Mouse (Mus musculus): Measurements from ENCODE around the gene Cog6. TPM values are rescaled to one million over a fixed set of nuclear protein-coding genes. Genes with fewer than 3 reads are reported as not detected.

Gene Cog6
- total and polyA plus RNA-seq, 3 experiments: 15.6 to 25.8 (median 18.4) TPM

- no peaks in the 10 kb centered on the region for H3K27me3 ChIP-seq (replicated peaks)
- H3K4me1 ChIP-seq (ENCODE audit: control insufficient read depth in 1 of 2, insufficient read depth in 2 of 2): 0 out of 4 replicates have a peak, but pooled peaks cover 0 to 2% of the 10 kb centered on the region in 2 experiments
- DNase-seq (ENCODE audit: extremely low read depth): no peak
- dilution Hi-C loops (cut with MboI; ENCODE audit: extremely low pct_ligation_motif_present, extremely low pct_unique_long_range_greater_than_20kb, low sequenced_read_pairs): no loop called here
- no peak for TF ChIP-seq RCOR1 (conservative IDR thresholded peaks at IDR 0.05; ENCODE audit: low read depth, low read length)
- no peak overlapping the region for H3K4me3 ChIP-seq (replicated peaks in 1 of 3; ENCODE audit: low read depth in 2 of 3, low read length in 2 of 3, poor library complexity in 1 of 3)
- H3K9ac ChIP-seq (ENCODE audit: insufficient read depth, low read depth): no peak overlapping the region
- H3K36me3 ChIP-seq (replicated peaks in 1 of 2; ENCODE audit: control insufficient read depth in 1 of 2, insufficient read depth in 1 of 2, low read length in 1 of 2): peaks cover 44 to 75% of the 10 kb centered on the region in 2 experiments
- H3K79me2 ChIP-seq (replicated peaks; ENCODE audit: control insufficient read depth, extremely low read depth, insufficient read depth, poor library complexity, severe bottlenecking): no peaks in the 10 kb centered on the region
- no peak overlapping the region for H3K4me2 ChIP-seq (ENCODE audit: insufficient read depth, low read depth, poor library complexity, severe bottlenecking)
- H3K27ac ChIP-seq (ENCODE audit: insufficient read depth, low read depth): no peak overlapping the region
- in situ Hi-C loops (cut with MboI; ENCODE audit: low pct_ligation_motif_present, low pct_unique_long_range_greater_than_20kb, low sequenced_read_pairs): no loop called here
- H3K9me3 ChIP-seq (replicated peaks; ENCODE audit: low read length): no peaks in the 10 kb centered on the region
Measured at GRCm38 (mm10) chr3:53007411-53007810, 9.6 kb downstream of the Cog6 start.

GRCm38 (mm10) chr3:53004406-53005114 lies 12.5 kb downstream of the Cog6 start:
- DNase-seq (ENCODE audit: extremely low read depth): peak; percentile 25
- in situ Hi-C loops (cut with MboI; ENCODE audit: low pct_ligation_motif_present, low pct_unique_long_range_greater_than_20kb, low sequenced_read_pairs): no loop called here
- H3K27ac ChIP-seq (ENCODE audit: insufficient read depth, low read depth): no peak overlapping the region
- H3K79me2 ChIP-seq (replicated peaks; ENCODE audit: control insufficient read depth, extremely low read depth, insufficient read depth, poor library complexity, severe bottlenecking): no peaks in the 10 kb centered on the region
- H3K4me2 ChIP-seq (ENCODE audit: insufficient read depth, low read depth, poor library complexity, severe bottlenecking): no peak overlapping the region
- H3K36me3 ChIP-seq (replicated peaks in 1 of 2; ENCODE audit: control insufficient read depth in 1 of 2, insufficient read depth in 1 of 2, low read length in 1 of 2): peaks cover 43 to 83% of the 10 kb centered on the region in 2 experiments
- TF ChIP-seq ELF1 (IDR thresholded peaks at IDR 0.05; ENCODE audit: low read depth, low read length) (no peak), IRF4 (IDR thresholded peaks at IDR 0.05; ENCODE audit: low read depth, low read length) (no peak), ZC3H11A (IDR thresholded peaks at IDR 0.05; ENCODE audit: low read depth, low read length) (no peak), RAD21 (IDR thresholded peaks at IDR 0.05; ENCODE audit: low read depth, low read length) (peak; percentile 41), E2F4 (IDR thresholded peaks at IDR 0.05; ENCODE audit: insufficient replicate concordance, low read depth, low read length) (no peak), SMC3 (IDR thresholded peaks at IDR 0.05; ENCODE audit: low read depth, low read length) (peak; percentile 40), ZKSCAN1 (IDR thresholded peaks at IDR 0.05; ENCODE audit: borderline replicate concordance, low read depth, low read length) (no peak), SIN3A (IDR thresholded peaks at IDR 0.05; ENCODE audit: low read length) (no peak), USF1 (IDR thresholded peaks at IDR 0.05; ENCODE audit: low read depth, low read length) (no peak), ZMIZ1 (IDR thresholded peaks at IDR 0.05; ENCODE audit: low read depth, low read length) (no peak), MYC (IDR thresholded peaks at IDR 0.05; ENCODE audit: low read depth, low read length) (no peak), CTCF (conservative IDR thresholded peaks at IDR 0.05 in 1 of 2, IDR thresholded peaks at IDR 0.05 in 1 of 2; ENCODE audit: low read depth in 2 of 2, low read length in 2 of 2) (peak; percentile 21 to 58; a peak in 2 of 4 replicates), CHD2 (IDR thresholded peaks at IDR 0.05; ENCODE audit: low read length) (no peak), NELFE (IDR thresholded peaks at IDR 0.05; ENCODE audit: low read depth, low read length) (no peak), BHLHE40 (IDR thresholded peaks at IDR 0.05; ENCODE audit: low read depth, low read length) (no peak), KAT2A (IDR thresholded peaks at IDR 0.05; ENCODE audit: insufficient replicate concordance, low read length) (no peak), POLR2A (IDR thresholded peaks at IDR 0.05; ENCODE audit: low read depth, low read length) (no peak)
- 0 out of 4 replicates have a peak, but pooled peaks cover 0 to 2% of the 10 kb centered on the region in 2 experiments for H3K4me1 ChIP-seq (ENCODE audit: control insufficient read depth in 1 of 2, insufficient read depth in 2 of 2)
- no peaks in the 10 kb centered on the region for H3K9me3 ChIP-seq (replicated peaks; ENCODE audit: low read length)
- no peaks in the 10 kb centered on the region for H3K27me3 ChIP-seq (replicated peaks)
- no peak overlapping the region for H3K4me3 ChIP-seq (replicated peaks in 1 of 3; ENCODE audit: low read depth in 2 of 3, low read length in 2 of 3, poor library complexity in 1 of 3)
- H3K9ac ChIP-seq (ENCODE audit: insufficient read depth, low read depth): no peak overlapping the region
- dilution Hi-C loops (cut with MboI; ENCODE audit: extremely low pct_ligation_motif_present, extremely low pct_unique_long_range_greater_than_20kb, low sequenced_read_pairs): no loop called here

Measured in CH12.LX (cell line).